Mouse (Mus musculus): ENCODE results near the gene Hsdl1. TPM values are rescaled to one million over a fixed set of nuclear protein-coding genes. Genes with fewer than 3 reads are reported as not detected.

Hsdl1 gene
- polyA plus RNA-seq, 1 experiment from 2014 or later: 40.8 TPM

- no peak overlapping the region for H3K27ac ChIP-seq (replicated peaks in 1 of 2; ENCODE audit: control insufficient read depth in 1 of 2, insufficient read depth in 1 of 2, low read depth in 2 of 2, low read length in 2 of 2)
- H3K4me2 ChIP-seq (ENCODE audit: low read length): no peak overlapping the region
- WGBS: 90% methylated on average over 14 of the region's 14 CpGs
- H3K4me1 ChIP-seq (ENCODE audit: control insufficient read depth in 2 of 2, insufficient read depth in 2 of 2, low read length in 2 of 2): peaks cover 0 to 3% of the 10 kb centered on the region in 2 experiments; a peak in 2 of 4 replicates
- no peaks in the 10 kb centered on the region for H3K9me3 ChIP-seq (ENCODE audit: control insufficient read depth, low read length)
- no peak for ATAC-seq (ENCODE audit: insufficient number of reproducible peaks, insufficient read depth, low FRiP score, low read depth)
- H3K9ac ChIP-seq (ENCODE audit: low read length): no peak overlapping the region
- no peak overlapping the region for H3K4me3 ChIP-seq (ENCODE audit: control insufficient read depth in 1 of 2, insufficient read depth in 1 of 2, low read depth in 1 of 2, low read length in 2 of 2)
- no peaks in the 10 kb centered on the region for H3K27me3 ChIP-seq (ENCODE audit: control insufficient read depth, insufficient read depth, low read length)
- peaks cover 68% of the 10 kb centered on the region for H3K36me3 ChIP-seq (ENCODE audit: control insufficient read depth, insufficient read depth, low read length)
These were observed 11.1 kb downstream of the Hsdl1 start for GRCm38 (mm10) chr8:119563849-119564251.

GRCm38 (mm10) chr8:119559402-119559720 lies 15.6 kb downstream of the Hsdl1 start:
- Histone ChIP-seq H3K4me1 (ENCODE audit: control insufficient read depth in 2 of 2, insufficient read depth in 2 of 2, low read length in 2 of 2) (peaks cover 7 to 16% of the 10 kb centered on the region in 2 experiments), H3K27ac (replicated peaks in 1 of 2; ENCODE audit: control insufficient read depth in 1 of 2, insufficient read depth in 1 of 2, low read depth in 2 of 2, low read length in 2 of 2) (no peak overlapping the region), H3K9me3 (ENCODE audit: control insufficient read depth, low read length) (no peaks in the 10 kb centered on the region), H3K9ac (ENCODE audit: low read length) (peak overlapping the region; percentile 65; the same call in 1 of the 2 replicates), H3K4me2 (ENCODE audit: low read length) (peak overlapping the region; percentile 64; the same call in 1 of the 2 replicates), H3K27me3 (ENCODE audit: control insufficient read depth, insufficient read depth, low read length) (no peaks in the 10 kb centered on the region), H3K36me3 (ENCODE audit: control insufficient read depth, insufficient read depth, low read length) (peaks cover 34% of the 10 kb centered on the region), H3K4me3 (ENCODE audit: control insufficient read depth in 1 of 2, insufficient read depth in 1 of 2, low read depth in 1 of 2, low read length in 2 of 2) (no peak overlapping the region)
- WGBS: 86% methylated on average over 6 of the region's 6 CpGs
- ATAC-seq (ENCODE audit: insufficient number of reproducible peaks, insufficient read depth, low FRiP score, low read depth): no peak

GRCm38 (mm10) chr8:119558603-119559401 lies 16.2 kb downstream of the Hsdl1 start, which contains the start of gene Mbtps1:
TSS of gene Mbtps1 (minus strand) at chr8:119558735.
- Histone ChIP-seq H3K36me3 (ENCODE audit: control insufficient read depth, insufficient read depth, low read length) (peaks cover 29% of the 10 kb centered on the region), H3K27ac (replicated peaks in 1 of 2; ENCODE audit: control insufficient read depth in 1 of 2, insufficient read depth in 1 of 2, low read depth in 2 of 2, low read length in 2 of 2) (peak within 1 kb of the TSS; percentile 70 to 80), H3K27me3 (ENCODE audit: control insufficient read depth, insufficient read depth, low read length) (no peaks in the 10 kb centered on the region), H3K4me1 (ENCODE audit: control insufficient read depth in 2 of 2, insufficient read depth in 2 of 2, low read length in 2 of 2) (peaks cover 7 to 16% of the 10 kb centered on the region in 2 experiments), H3K4me3 (ENCODE audit: control insufficient read depth in 1 of 2, insufficient read depth in 1 of 2, low read depth in 1 of 2, low read length in 2 of 2) (peak within 1 kb of the TSS; percentile 80 to 94), H3K9me3 (ENCODE audit: control insufficient read depth, low read length) (no peaks in the 10 kb centered on the region), H3K9ac (ENCODE audit: low read length) (peak within 1 kb of the TSS; percentile 92), H3K4me2 (ENCODE audit: low read length) (peak within 1 kb of the TSS; percentile 79)
- WGBS: 6% methylated on average over 62 of the region's 63 CpGs
- ATAC-seq (ENCODE audit: insufficient number of reproducible peaks, insufficient read depth, low FRiP score, low read depth): peak; percentile 98

- peak; percentile 85 for ATAC-seq (ENCODE audit: insufficient number of reproducible peaks, insufficient read depth, low FRiP score, low read depth)
- WGBS: under 1% methylated on average over 53 of the region's 55 CpGs
- H3K4me3 ChIP-seq (ENCODE audit: control insufficient read depth in 1 of 2, insufficient read depth in 1 of 2, low read depth in 1 of 2, low read length in 2 of 2): peak overlapping the region; percentile 80 to 94
- H3K27me3 ChIP-seq (ENCODE audit: control insufficient read depth, insufficient read depth, low read length): no peaks in the 10 kb centered on the region
- H3K9ac ChIP-seq (ENCODE audit: low read length): peak overlapping the region; percentile 92
- no peaks in the 10 kb centered on the region for H3K9me3 ChIP-seq (ENCODE audit: control insufficient read depth, low read length)
- H3K27ac ChIP-seq (replicated peaks in 1 of 2; ENCODE audit: control insufficient read depth in 1 of 2, insufficient read depth in 1 of 2, low read depth in 2 of 2, low read length in 2 of 2): peak overlapping the region; percentile 70 to 80
- peaks cover 21% of the 10 kb centered on the region for H3K36me3 ChIP-seq (ENCODE audit: control insufficient read depth, insufficient read depth, low read length)
- peaks cover 7 to 20% of the 10 kb centered on the region in 2 experiments for H3K4me1 ChIP-seq (ENCODE audit: control insufficient read depth in 2 of 2, insufficient read depth in 2 of 2, low read length in 2 of 2)
- H3K4me2 ChIP-seq (ENCODE audit: low read length): peak overlapping the region; percentile 79
These were observed 17.0 kb downstream of the Hsdl1 start for GRCm38 (mm10) chr8:119557821-119558602.

GRCm38 (mm10) chr8:119557132-119557531 lies 17.9 kb downstream of the Hsdl1 start:
- ATAC-seq (ENCODE audit: insufficient number of reproducible peaks, insufficient read depth, low FRiP score, low read depth): no peak
- Histone ChIP-seq H3K36me3 (ENCODE audit: control insufficient read depth, insufficient read depth, low read length) (peaks cover 12% of the 10 kb centered on the region), H3K27me3 (ENCODE audit: control insufficient read depth, insufficient read depth, low read length) (no peaks in the 10 kb centered on the region), H3K9me3 (ENCODE audit: control insufficient read depth, low read length) (no peaks in the 10 kb centered on the region), H3K4me3 (ENCODE audit: control insufficient read depth in 1 of 2, insufficient read depth in 1 of 2, low read depth in 1 of 2, low read length in 2 of 2) (peak overlapping the region; percentile 12 to 80; a peak in 2 of 4 replicates), H3K4me1 (ENCODE audit: control insufficient read depth in 2 of 2, insufficient read depth in 2 of 2, low read length in 2 of 2) (peaks cover 7 to 23% of the 10 kb centered on the region in 2 experiments), H3K27ac (replicated peaks in 1 of 2; ENCODE audit: control insufficient read depth in 1 of 2, insufficient read depth in 1 of 2, low read depth in 2 of 2, low read length in 2 of 2) (no peak overlapping the region), H3K9ac (ENCODE audit: low read length) (peak overlapping the region; percentile 92), H3K4me2 (ENCODE audit: low read length) (peak overlapping the region; percentile 79)
- WGBS: 71% methylated on average over 9 of the region's 9 CpGs

GRCm38 (mm10) chr8:119555861-119556260 lies 19.1 kb downstream of the Hsdl1 start:
- H3K27ac ChIP-seq (replicated peaks in 1 of 2; ENCODE audit: control insufficient read depth in 1 of 2, insufficient read depth in 1 of 2, low read depth in 2 of 2, low read length in 2 of 2): no peak overlapping the region
- no peaks in the 10 kb centered on the region for H3K27me3 ChIP-seq (ENCODE audit: control insufficient read depth, insufficient read depth, low read length)
- H3K36me3 ChIP-seq (ENCODE audit: control insufficient read depth, insufficient read depth, low read length): 0 out of 2 replicates have a peak, but pooled peaks cover 6% of the 10 kb centered on the region
- H3K9ac ChIP-seq (ENCODE audit: low read length): no peak overlapping the region; the same call in 1 of the 2 replicates
- H3K4me3 ChIP-seq (ENCODE audit: control insufficient read depth in 1 of 2, insufficient read depth in 1 of 2, low read depth in 1 of 2, low read length in 2 of 2): no peak overlapping the region
- ATAC-seq (ENCODE audit: insufficient number of reproducible peaks, insufficient read depth, low FRiP score, low read depth): no peak
- H3K9me3 ChIP-seq (ENCODE audit: control insufficient read depth, low read length): no peaks in the 10 kb centered on the region
- H3K4me2 ChIP-seq (ENCODE audit: low read length): no peak overlapping the region
- WGBS: 86% methylated on average over 6 of the region's 6 CpGs
- peaks cover 9 to 23% of the 10 kb centered on the region in 2 experiments for H3K4me1 ChIP-seq (ENCODE audit: control insufficient read depth in 2 of 2, insufficient read depth in 2 of 2, low read length in 2 of 2)

- no peaks in the 10 kb centered on the region for H3K9me3 ChIP-seq (ENCODE audit: control insufficient read depth, low read length)
- H3K9ac ChIP-seq (ENCODE audit: low read length): no peak overlapping the region
- no peak for ATAC-seq (ENCODE audit: insufficient number of reproducible peaks, insufficient read depth, low FRiP score, low read depth)
- H3K4me2 ChIP-seq (ENCODE audit: low read length): no peak overlapping the region
- no peak overlapping the region for H3K4me3 ChIP-seq (ENCODE audit: control insufficient read depth in 1 of 2, insufficient read depth in 1 of 2, low read depth in 1 of 2, low read length in 2 of 2)
- H3K27me3 ChIP-seq (ENCODE audit: control insufficient read depth, insufficient read depth, low read length): no peaks in the 10 kb centered on the region
- no peaks in the 10 kb centered on the region for H3K36me3 ChIP-seq (ENCODE audit: control insufficient read depth, insufficient read depth, low read length)
- peaks cover 6 to 23% of the 10 kb centered on the region in 2 experiments; a peak in 3 of 4 replicates for H3K4me1 ChIP-seq (ENCODE audit: control insufficient read depth in 2 of 2, insufficient read depth in 2 of 2, low read length in 2 of 2)
- no peak overlapping the region for H3K27ac ChIP-seq (replicated peaks in 1 of 2; ENCODE audit: control insufficient read depth in 1 of 2, insufficient read depth in 1 of 2, low read depth in 2 of 2, low read length in 2 of 2)
- WGBS: 48% methylated on average over 2 of the region's 2 CpGs
These were observed 22.0 kb downstream of the Hsdl1 start for GRCm38 (mm10) chr8:119552967-119553366.

Measured in heart, embryonic 14.5 days (tissue).